Mouse (Mus musculus): ENCODE measurements around the gene Myo19. TPM values are rescaled to one million over a fixed set of nuclear protein-coding genes. Genes with fewer than 3 reads are reported as not detected.
"Not testable (repeated sequence)": the region's sequence is repeated elsewhere in the genome, so short reads cannot be mapped to it uniquely, and the experiment has no call there.

Gene Myo19
- polyA plus RNA-seq (2012; rRNA removed) = 13.4 and 14.7 TPM in 2 replicates

DNA sequence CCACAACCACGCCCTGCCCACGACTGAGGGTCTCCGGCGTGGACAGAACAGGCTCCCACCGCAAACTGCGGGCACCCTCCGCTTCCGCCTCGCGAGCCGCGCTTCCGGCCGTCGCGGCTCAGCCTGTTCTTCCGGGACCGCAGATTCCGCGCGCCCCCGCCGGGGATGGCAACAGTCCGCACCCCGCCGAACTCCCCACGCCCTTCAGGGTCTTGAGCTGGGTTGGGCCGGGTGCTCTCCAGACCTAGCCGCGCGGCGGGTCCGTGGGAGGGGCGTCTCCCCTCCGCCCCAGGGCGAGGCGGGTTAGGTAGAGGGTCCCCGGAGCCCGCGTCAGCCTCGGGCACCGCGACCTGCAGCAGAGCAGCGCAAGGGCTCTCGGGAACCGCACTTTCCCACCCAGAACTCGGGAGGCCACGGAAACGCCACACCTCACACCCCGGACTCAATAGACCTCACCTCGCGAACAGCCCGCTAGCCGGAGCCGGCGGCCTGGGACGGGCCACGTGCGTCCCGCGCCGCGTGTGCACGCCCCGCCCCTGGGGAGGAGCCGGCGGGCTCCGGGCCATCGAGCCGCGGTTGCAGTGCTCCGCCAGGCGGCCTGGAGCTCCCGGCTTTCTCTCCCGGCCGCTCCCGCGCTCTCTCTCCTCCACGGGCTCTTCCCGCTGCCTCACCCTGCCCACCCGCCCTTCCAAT is at the start of gene Myo19, which contains the start of gene Pigw:
TSS of gene Myo19 (plus strand) at position 377 of the 693 bp plus-strand sequence.
TSS of gene Pigw (minus strand) at position 514 of the 693 bp plus-strand sequence.
- DNase-seq (ENCODE audit: extremely low spot score in 1 of 2, low spot score in 1 of 2) = peak in 1 of 2 experiments; percentile 70

DNA sequence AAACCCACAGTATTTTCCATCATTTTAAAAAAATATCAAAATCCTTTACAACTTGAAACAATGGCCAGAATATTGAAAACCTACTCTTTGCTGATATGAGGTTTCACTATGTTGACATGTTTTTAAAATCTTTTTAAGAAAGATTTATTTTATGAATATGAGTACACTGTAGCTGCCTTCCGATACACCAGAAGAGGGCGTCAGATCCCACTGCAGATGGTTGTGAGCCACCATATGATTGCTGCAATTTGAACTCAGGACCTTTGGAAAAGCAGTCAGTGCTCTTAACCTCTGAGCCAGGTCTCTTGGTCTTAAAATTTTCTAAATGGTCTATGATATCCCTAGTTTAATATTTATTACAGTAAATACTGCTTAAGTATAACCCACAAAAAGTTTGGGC is 40.6 kb upstream of the Myo19 start:
- no peak for DNase-seq (ENCODE audit: extremely low spot score in 1 of 2, low spot score in 1 of 2)

DNA sequence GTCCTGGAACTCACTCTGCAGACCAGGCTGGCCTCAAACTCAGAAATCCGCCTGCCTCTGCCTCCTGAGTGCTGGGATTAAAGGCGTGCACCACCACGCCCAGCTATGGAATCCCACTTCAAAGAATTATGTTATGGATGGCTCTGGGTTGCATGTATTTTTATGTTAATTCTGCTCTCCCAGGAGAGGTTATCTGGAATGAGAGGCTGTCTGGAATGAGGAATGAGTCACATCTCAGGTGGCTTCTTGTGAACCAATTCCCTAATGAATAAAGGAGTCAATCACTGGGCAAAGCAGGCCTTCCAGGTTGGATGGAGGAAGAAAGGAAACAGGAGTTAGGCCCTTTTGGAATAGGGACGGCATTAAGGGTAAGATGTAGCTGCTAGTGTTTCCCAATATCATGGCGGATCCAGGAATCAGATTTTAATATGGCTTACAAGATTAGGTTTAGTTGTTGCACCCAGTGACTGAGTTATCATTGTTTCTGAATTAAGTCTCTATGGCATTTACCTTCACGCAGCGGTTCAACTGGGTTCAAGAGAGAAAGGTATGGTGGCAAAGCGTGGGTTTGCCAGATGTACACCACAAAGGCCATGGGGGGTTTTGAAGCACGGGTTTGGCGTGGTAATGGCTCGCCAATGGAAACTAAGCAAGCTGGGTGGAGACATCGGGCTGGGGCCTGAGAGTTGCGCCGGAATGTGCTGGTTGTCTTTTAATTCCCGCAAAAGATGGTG is 33.0 kb upstream of the Myo19 start:
- no peak for DNase-seq (ENCODE audit: extremely low spot score in 1 of 2, low spot score in 1 of 2)

DNA sequence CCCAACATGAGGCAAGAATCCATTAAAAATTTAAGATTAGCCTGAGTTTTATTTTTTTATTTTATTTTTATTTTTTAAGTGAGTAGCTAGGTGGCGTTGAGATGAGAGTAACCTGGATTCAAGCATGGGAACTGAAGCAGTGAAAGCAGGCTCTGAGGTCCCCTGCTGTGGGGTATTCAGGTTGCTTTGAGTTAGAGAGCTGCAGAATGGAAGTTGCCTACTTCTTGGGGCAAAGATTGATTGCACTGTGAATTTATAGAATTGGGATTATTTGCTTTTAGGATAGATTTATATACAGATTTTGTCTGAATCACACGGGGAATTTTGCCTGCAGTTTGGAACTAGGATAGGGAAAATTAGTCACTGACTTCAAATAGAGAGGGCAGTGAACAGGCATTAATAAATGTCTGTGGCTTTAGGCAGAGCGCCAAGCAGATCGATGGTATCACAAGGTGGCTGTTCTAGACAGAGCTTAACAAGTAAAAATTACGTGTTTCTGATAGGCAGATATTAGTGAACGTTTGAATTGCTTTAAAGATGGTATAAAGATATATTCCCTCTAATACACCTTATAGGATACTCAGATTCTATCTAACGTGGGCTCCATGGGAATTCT is 32.4 kb upstream of the Myo19 start:
- no peak for DNase-seq (ENCODE audit: extremely low spot score in 1 of 2, low spot score in 1 of 2)

DNA sequence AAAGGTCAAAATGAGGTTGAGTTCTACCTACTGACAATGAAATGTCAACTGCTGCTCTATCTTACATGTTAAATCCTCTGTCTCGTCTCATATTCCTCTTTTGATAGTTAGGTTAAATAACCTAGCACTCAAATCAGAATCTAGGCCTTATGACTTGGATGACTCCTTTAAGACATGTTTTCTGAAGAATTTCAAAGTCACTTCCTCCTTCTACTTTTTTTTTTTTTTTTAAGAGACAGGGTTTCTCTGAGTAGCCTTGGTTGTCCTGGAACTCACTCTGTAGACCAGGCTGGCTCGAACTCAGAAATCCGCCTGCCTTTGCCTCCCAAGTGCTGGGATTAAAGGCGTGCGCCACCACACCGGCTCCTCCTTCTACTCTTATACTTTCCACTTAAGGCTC is 24.7 kb upstream of the Myo19 start:
- no peak for DNase-seq (ENCODE audit: extremely low spot score in 1 of 2, low spot score in 1 of 2)

DNA sequence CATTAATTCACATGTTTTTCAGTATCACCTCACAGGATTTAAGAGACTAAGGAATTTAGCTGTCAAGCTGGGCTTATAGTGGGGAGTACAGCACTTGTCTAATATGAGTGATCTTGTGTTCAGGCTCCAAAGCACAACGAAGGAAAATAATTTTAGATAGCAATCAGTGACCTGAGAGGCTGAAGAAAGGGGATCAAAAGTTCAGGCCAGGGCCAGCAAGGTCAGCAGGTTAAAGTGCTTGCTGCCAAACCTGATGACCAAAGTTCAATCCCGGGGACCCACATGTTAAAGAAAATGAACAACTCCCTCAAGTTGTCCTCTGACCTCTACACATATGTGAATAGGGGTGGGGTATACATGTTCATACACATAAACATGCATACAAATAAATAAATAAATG is 14.7 kb upstream of the Myo19 start:
- no peak for DNase-seq (ENCODE audit: extremely low spot score in 1 of 2, low spot score in 1 of 2)

DNA sequence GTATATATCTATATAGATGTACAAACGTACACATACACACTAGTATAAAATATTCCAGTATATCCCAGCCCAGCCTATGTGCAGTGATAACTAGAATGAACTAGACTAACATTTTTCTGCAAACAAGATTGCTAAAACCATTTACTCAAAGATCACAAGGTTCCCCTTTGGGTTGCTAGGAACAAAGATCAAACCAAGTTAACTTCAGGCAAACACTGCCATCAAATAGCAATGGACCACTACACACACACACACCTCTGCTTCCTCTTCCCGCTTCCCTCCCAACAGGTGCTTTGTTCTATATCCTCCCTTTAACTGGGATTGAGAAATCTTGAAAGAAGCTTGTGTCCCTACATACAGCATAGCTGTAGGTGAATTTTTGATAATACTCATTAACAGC is 12.4 kb upstream of the Myo19 start:
- DNase-seq (ENCODE audit: extremely low spot score in 1 of 2, low spot score in 1 of 2) = no peak

DNA sequence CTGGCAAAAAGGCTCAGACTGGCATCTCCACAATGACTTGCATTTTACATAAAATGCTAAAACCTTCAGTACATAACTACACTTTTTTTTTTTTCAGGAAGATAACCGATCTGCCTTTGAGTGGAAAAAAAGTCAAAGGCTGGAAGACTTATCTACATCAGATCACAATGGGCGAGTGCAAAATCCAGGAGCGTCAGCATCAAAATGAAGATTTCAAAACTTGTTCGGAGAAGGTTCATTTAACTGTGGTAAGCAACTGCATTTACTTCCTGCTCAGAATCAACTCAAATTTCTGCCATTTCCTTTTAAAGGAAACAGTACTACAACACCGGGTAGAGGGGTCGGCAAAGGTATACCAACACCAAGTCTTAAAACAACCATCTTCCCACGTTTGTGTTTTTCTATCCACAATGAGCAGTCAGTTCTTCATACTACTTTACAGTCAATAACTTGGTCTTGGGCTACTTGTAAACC is 11.1 kb upstream of the Myo19 start:
- DNase-seq (ENCODE audit: extremely low spot score in 1 of 2, low spot score in 1 of 2) = no peak

DNA sequence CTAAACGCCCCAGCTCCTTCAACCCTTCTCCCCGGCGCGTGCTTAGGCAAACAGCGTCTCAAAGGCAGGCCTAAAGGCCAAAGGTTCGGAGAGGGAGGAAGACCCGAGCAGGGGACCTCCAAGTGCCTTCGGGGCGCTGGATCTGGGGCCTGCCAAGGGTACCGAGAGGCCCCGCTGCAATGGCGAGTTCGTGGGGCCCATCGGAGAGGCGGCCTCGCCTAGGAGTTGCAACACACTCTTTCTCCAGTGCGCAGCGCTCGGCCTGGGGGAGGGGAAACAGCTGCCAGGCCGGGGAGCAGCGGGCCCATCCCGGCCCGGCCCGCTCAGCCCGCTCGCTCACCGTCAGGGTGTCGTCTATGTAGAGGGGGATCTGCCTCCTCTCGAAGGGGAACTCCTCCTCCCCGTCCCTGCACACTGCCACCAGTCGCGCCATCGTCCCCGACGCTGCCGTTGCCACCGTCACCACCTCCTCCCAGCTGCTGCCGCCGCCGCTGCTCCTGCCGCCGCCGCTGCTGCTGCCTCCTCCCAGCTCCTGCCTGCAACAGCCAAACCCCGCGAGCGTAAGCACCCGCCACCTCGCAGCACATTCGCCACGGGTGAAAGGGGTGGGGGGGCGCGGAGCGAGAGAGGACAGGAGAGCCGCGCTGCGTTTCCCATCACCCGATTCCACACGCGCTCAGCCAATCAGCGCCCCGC is 10.3 kb upstream of the Myo19 start:
- DNase-seq (ENCODE audit: extremely low spot score in 1 of 2, low spot score in 1 of 2) = peak; percentile 91 to 92

DNA sequence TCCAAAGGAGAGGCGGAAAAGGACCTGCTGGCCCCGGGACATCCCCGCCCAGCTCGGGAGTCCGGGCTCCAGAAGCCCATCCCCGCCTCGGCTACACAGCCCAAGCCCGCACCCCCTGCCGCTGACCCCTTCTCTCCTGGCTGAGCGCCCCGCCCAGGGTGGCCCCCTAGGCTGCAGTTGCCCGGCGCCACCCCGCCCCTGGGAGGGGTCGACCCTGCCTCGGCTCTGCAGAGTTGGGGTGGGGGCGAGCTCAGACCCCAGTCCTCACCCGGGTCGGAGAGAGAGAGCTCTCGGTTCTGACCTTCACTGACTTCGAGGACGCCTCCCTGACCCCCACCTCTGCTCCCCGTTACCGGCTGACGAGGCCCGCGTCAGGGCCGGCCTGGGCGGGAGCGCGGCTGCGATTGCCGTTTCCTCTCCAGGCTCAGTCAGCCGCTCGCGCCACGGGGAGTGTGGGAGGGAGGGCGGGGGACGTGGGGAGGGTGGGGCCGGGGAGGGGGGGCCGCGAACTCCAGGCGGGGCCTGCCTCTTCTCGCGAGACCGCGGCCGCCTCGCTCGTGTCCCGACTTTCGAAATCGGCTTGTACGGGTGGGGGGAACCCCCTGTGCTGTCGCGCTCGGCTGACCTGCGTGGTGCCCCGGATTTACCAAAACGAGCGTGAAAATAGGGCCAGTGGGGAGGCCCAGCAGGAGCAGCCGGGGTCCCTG is 9.5 kb upstream of the Myo19 start, which contains the start of gene Ggnbp2:
TSS of gene Ggnbp2 (minus strand) at position 481 of the 707 bp plus-strand sequence.
- peak; percentile 74 to 88 for DNase-seq (ENCODE audit: extremely low spot score in 1 of 2, low spot score in 1 of 2)

DNA sequence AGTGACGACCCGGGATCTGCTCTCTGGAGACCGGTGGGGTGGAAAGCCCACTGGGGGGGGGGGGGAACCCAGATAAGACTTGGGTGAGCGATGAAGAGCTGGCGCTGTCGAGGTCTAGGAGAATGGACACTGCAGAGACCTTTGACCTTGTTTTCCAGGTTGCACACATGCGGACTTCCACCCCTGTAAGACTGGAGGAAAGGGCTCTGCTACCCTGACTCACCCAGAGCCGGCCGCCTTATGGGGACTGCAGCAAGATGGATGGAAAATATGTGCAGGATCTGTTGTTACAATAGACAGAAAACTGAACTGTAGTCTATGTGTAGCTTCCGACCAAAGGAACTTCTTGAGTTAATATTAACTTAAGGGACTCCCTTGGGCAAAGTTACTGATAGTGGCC is 8.9 kb upstream of the Myo19 start:
- peak in 1 of 2 experiments; percentile 38 for DNase-seq (ENCODE audit: extremely low spot score in 1 of 2, low spot score in 1 of 2)

DNA sequence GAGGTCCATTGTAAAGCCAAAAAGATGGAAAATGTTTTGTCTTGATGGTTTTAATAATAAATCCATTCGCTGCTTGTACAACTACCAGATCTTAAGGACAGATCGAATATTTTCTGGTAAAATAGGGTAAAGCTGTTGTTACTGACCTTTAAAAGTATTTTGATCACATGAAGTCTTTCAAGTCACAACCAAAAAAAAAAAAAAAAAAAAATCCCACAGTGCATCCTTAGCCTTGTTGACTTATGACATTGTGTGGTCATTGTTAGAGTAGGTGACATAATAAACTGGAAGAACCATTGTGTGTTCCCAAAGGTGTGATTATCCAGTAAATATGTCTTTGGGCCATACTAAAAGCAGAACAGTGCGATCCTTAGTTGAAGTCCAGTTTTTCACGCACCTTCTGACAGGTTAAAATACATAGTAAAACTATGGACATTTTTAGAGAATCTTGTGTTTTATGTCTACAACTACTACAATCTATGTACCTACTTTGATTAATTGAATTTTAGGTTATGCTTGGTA is 8.3 kb upstream of the Myo19 start:
- DNase-seq (ENCODE audit: extremely low spot score in 1 of 2, low spot score in 1 of 2) = no peak

DNA sequence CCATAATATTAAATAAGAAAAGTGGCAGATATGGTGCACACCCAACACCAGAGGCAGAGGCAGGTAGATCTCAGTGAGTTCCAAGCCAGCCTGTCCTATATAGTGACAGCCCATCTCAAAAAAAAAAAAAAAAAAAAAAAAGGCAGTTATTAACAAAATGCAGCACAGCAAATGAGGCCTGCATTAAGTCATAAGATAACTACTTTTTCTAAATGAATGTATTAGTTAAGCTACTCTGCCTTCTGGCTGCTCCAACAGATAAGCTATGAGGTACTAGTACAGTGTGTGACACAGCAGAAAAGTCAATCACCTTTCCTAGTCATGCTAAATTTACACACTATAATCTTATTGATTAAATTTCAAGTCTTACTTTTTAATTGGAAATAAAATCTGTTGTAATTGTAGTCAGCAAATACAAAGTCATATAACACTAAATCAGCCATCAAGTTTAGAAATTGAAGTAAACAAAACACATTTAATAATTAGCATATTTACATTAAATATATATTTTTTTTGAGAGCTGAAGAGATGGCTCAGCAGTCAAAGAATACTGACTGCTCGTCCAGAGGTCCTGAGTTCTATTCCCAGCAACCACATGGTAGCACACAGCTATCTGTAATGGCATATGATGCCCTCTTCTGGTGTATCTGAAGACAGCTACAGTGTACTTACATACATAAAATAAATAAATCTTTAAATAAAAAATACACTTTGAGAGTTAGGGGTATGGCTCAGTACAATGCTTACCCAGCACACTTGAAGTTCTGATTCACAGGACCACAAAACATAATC is 6.7 kb upstream of the Myo19 start:
- no peak for DNase-seq (ENCODE audit: extremely low spot score in 1 of 2, low spot score in 1 of 2)

DNA sequence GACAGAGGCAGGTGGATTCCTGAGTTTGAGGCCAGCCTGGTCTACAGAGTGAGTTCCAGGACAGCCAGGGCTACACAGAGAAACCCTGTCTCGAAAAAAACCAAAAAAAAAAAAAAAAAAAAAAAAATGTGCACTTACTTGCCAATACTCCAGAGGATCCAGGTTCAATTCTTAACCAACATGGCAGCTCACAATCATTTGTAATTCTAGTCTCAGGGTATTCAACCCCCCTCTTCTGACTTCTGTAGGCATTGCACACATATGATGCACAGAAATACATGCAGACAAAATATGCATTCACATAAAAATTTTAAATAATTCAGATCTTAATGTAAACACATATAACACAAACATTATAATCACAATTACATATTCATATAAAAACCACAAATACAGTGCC is 3.9 kb upstream of the Myo19 start:
- not testable (repeated sequence) for DNase-seq (ENCODE audit: extremely low spot score in 1 of 2, low spot score in 1 of 2)

DNA sequence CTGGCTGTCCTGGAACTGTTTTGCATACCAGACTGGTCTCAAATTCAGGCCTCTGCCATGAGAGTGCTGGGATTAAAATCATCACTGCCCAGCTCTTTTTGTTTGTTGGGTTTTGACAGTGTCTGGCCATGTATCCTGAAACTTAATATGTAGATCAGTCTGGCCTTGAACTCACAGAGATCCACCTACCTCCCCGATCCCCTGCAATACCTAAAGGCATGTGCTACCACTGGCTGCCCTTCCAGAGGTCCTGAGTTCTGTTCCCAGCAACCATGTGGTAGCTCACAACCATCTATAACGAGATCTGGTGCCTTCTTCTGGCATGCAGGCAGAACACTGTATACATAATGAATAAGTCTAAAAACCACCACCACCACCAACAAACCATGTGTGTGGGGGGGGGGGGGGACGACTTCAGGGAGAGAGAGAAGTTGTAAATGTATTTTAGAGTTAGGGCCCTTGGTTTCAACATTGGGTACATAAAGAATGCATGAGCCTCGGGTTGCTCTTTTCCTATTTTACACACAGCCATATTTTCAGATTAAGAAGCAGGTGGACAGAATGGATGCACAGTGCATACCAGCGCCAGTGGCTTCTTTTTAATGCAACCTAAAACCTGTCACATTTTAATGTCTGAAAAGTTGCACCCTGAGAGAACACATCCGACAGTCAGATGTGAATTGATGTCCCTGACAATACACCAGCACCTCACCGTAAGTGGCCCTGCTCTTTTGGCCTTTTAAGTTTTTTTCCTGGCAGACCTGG is 759 bp upstream of the Myo19 start:
- no peak for DNase-seq (ENCODE audit: extremely low spot score in 1 of 2, low spot score in 1 of 2)

DNA sequence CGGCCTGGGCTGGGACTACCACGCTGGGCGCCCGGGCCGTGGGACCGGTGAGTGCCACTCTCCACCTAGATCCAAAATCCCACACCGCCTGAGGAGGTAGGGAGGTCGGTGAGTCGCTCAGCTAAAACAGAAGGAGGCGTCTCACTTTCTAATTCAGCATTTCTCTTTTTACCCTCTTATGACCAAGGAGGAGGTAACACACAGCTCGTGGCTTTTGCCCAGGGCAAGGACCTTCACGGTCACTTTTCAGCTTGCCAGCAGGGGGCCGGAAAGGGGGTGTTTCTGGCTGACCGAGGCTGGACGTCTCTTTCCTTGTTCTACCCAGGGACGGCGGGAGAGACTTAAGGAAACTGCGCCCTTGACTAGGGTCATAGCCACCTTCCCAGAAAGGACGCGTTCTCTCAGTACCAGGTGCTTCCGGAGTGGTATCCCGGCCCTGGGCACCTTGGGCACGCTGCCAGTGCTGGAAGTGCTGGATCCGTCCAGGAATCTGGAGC is 565 bp downstream of the Myo19 start:
- DNase-seq (ENCODE audit: extremely low spot score in 1 of 2, low spot score in 1 of 2) = peak in 1 of 2 experiments; percentile 14

DNA sequence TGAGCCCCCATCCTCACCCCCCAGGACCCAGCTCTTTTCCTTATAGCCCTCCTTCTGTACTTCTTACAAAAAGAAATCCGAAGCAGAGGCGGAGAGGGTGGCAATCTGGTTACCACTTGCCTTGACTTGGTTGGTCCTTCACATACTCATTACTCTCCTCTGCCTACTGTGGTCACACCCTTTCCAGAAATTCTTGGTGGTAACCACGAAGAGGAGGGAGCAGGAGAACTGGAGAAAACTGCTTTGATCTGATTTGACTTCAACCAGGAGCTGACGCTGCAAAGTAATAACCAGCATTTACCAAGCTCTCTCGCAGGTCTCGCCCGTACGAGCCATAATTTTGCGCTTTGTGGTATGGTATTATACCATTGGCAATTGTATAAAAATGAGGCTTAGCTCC is 1.0 kb downstream of the Myo19 start:
- DNase-seq (ENCODE audit: extremely low spot score in 1 of 2, low spot score in 1 of 2) = no peak

DNA sequence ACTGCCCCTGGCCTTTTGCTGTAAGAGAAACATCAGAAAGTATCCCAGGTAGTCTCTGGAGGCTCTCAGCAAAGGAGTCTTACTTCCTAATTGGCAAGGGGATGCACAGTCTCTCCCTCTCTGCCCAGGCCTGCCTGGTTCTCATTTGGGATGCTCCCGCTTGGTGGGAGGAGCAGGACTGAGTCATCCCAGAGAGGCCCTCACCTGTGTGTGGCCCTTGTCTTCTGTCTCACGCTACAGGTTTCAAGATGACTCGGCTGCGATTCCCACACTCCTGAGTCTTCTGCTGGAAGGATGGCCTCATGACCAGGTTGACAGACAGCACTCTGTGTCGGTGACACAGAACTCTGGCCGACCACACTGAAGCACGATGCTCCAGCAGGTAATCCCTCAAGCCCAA is 2.4 kb downstream of the Myo19 start:
- no peak for DNase-seq (ENCODE audit: extremely low spot score in 1 of 2, low spot score in 1 of 2)
